Mouse (Mus musculus): ENCODE data around the gene Vmn2r59. TPM values are rescaled to one million over a fixed set of nuclear protein-coding genes. Genes with fewer than 3 reads are reported as not detected.

The Vmn2r59 gene
- polyA plus RNA-seq (2014; fragmentation: Illumina TruSeq; extraction: RNeasy Lipid Tissue Mini Kit (QIAGEN cat#74804); ENCODE audit: low read depth, low replicate concordance) = not detected

GRCm38 (mm10) chr7:42058923-42059322 lies at the start of gene Vmn2r59:
Vmn2r59 (minus strand) TSS chr7:42059023.

GRCm38 (mm10) chr7:42107470-42107869 lies 48.6 kb upstream of the Vmn2r59 start, which contains the start of gene Vmn2r60:
Vmn2r60 (plus strand) TSS chr7:42107770.

Other genes starting within 250 kb of the Vmn2r59 start
- not detected for gene Vmn2r58, start 186.3 kb downstream of the Vmn2r59 start, polyA plus RNA-seq (2014; fragmentation: Illumina TruSeq; extraction: RNeasy Lipid Tissue Mini Kit (QIAGEN cat#74804); ENCODE audit: low read depth, low replicate concordance)
- gene Vmn2r60, start 48.7 kb upstream of the Vmn2r59 start, polyA plus RNA-seq (2014; fragmentation: Illumina TruSeq; extraction: RNeasy Lipid Tissue Mini Kit (QIAGEN cat#74804); ENCODE audit: low read depth, low replicate concordance) = not detected
- gene Vmn2r61, start 201.0 kb upstream of the Vmn2r59 start, polyA plus RNA-seq (2014; fragmentation: Illumina TruSeq; extraction: RNeasy Lipid Tissue Mini Kit (QIAGEN cat#74804); ENCODE audit: low read depth, low replicate concordance) = not detected

All from kidney, adult 10 weeks (tissue).